Mouse (Mus musculus) activated CD4-positive, CD25-positive, alpha-beta regulatory T cell, adult 4 months (primary cell): Measurements from ENCODE around the gene Nfyc. TPM values are rescaled to one million over a fixed set of nuclear protein-coding genes. Genes with fewer than 3 reads are reported as not detected.

ENCODE experiments used
- ATAC-seq: one replicate; pipeline ENCODE4 v1.8.0; 2017
- polyA plus RNA-seq, 2 experiments: library from polyadenylated mRNA; unstranded; fragments of 100-300 nt; shearing (Covaris generic); gene quantifications; one replicate each; pipeline ENCODE4 v1.2.1; 2017

Nfyc gene
- polyA plus RNA-seq, 2 experiments from 2014 or later: 55.0 to 70.3 TPM

GRCm38 (mm10) chr4:120713021-120713420, 118.4 kb downstream of the Nfyc start:
- ATAC-seq: no peak

DNA sequence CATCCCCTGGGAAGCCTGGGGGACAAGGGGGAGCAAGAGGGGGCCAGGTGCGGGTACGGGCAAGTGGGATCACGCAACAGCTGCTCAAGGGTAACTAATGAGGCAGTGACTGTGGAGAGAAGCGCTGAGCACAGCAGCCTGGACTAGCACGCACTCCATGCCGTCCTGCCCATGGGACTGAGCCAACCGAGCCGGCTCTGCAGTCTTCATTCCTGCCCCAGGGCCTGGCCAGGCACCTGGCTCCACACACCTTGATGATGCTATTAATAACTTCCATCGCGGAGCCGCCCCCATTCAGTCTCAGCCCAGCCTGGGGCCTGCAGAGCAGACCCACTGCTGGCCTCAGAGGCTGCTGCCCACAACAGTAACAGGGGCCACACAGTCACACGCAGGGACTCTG, 119.1 kb downstream of the Nfyc start:
- no peak for ATAC-seq

Other genes with a start within 250 kb of the Nfyc start
- not detected for gene Gm8439, start 242.8 kb downstream of the Nfyc start, polyA plus RNA-seq
- gene Cited4, start 165.0 kb downstream of the Nfyc start, polyA plus RNA-seq: under 1 TPM in 1 of 2 experiments, not detected in 1; 0.62 TPM
- gene Kcnq4, start 83.0 kb downstream of the Nfyc start, polyA plus RNA-seq: not detected
- gene Rims3, start 23.2 kb upstream of the Nfyc start, polyA plus RNA-seq: under 1 TPM; 0.68 to 0.99 TPM
- gene Exo5, start 93.4 kb upstream of the Nfyc start, polyA plus RNA-seq: 10 to 100 TPM; 28.2 to 30.5 TPM
- 1 to 10 TPM; 1.9 to 2.2 TPM for gene Zfp69, start 120.1 kb upstream of the Nfyc start, polyA plus RNA-seq
- 10 to 100 TPM; 32.5 to 39.1 TPM for gene Smap2, start 185.7 kb upstream of the Nfyc start, polyA plus RNA-seq
- gene Col9a2, start 207.8 kb upstream of the Nfyc start, polyA plus RNA-seq: not detected